In genomic region chr4:45471654-45472556, GRCm38 (mm10) we compare ENCODE assay signal across 9 mouse cellular contexts.
A peak's percentile ranks its signal among the peaks of the same experiment; 100 is the strongest.
DNase-seq lines count a peak whose midpoint lies in the region; ATAC-seq and TF ChIP-seq lines count a peak whose summit lies in the region.
"Had no signal": no experiment of that assay in that cellular context is flagged by ENCODE, and none has a peak within 500 bp of the region (broad histone marks: within the 10 kb centered on the region; RNA-seq: fewer than 3 reads in every experiment).

No protein-coding gene starts in this region.

- H3K27me3 ChIP-seq in heart, postnatal 0 days (ENCODE audit: control insufficient read depth, insufficient read depth, low read length) = no peaks in the 10 kb centered on the region
- no peaks in the 10 kb centered on the region for H3K27me3 ChIP-seq in midbrain, embryonic 13.5 days

- intact Hi-C loops in left cerebral cortex, postnatal 14 days (cut with DNase I) = no loop called here

- H3K36me3 ChIP-seq in heart, postnatal 0 days (replicated peaks; ENCODE audit: control insufficient read depth, insufficient read depth, low read length) = no peaks in the 10 kb centered on the region
- no peaks in the 10 kb centered on the region for H3K36me3 ChIP-seq in midbrain, embryonic 13.5 days

- no peaks in the 10 kb centered on the region for H3K9me3 ChIP-seq in heart, postnatal 0 days (replicated peaks; ENCODE audit: control insufficient read depth, low read length)
- no peaks in the 10 kb centered on the region for H3K9me3 ChIP-seq in midbrain, embryonic 13.5 days

- no peak overlapping the region for H3K4me3 ChIP-seq in brown adipose tissue, adult 24 weeks (ENCODE audit: insufficient read depth, low read depth, low read length)
- no peak overlapping the region for H3K4me3 ChIP-seq in heart, postnatal 0 days (ENCODE audit: low read depth, low read length)
- no peak overlapping the region for H3K4me3 ChIP-seq in midbrain, embryonic 13.5 days (replicated peaks)
- H3K4me3 ChIP-seq: erythroblast, embryonic 14.5 days had no signal

- peaks cover 26% of the 10 kb centered on the region for H3K4me1 ChIP-seq in brown adipose tissue, adult 24 weeks (ENCODE audit: control insufficient read depth, insufficient read depth, insufficient read length, low read length)
- peaks cover 79% of the 10 kb centered on the region for H3K4me1 ChIP-seq in heart, postnatal 0 days (ENCODE audit: control insufficient read depth, insufficient read depth)
- peaks cover 44% of the 10 kb centered on the region for H3K4me1 ChIP-seq in midbrain, embryonic 13.5 days (replicated peaks)

- peak; percentile 65 for DNase-seq in adrenal gland, adult 8-10 months
- no peak for DNase-seq in adrenal gland, postnatal 25 days
- peak; percentile 73 for DNase-seq in heart, postnatal 0 days (ENCODE audit: low spot score)
- DNase-seq in left cerebral cortex, postnatal 14 days (ENCODE audit: low spot score in 2 of 2) = peak; percentile 69 to 73
- no peak for DNase-seq in thymus, postnatal 36 days
- no peak for DNase-seq in cerebellum, adult 11 months

- ATAC-seq in heart, postnatal 0 days (ENCODE audit: insufficient read depth, low read depth) = peak; percentile 24; the same call in 1 of the 2 replicates
- ATAC-seq in midbrain, embryonic 13.5 days = no peak

- TF ChIP-seq EP300 in heart, postnatal 0 days (IDR thresholded peaks at IDR 0.05; ENCODE audit: low read depth) = no peak

- WGBS in heart, postnatal 0 days = 17% methylated on average over 11 of the region's 11 CpGs
- WGBS in midbrain, embryonic 13.5 days = 73% methylated on average over 11 of the region's 11 CpGs

- H3K4me2 ChIP-seq in heart, postnatal 0 days (ENCODE audit: low read depth, low read length) = no peak overlapping the region
- no peak overlapping the region for H3K4me2 ChIP-seq in midbrain, embryonic 13.5 days (replicated peaks)

- TF ChIP-seq CTCF in heart, postnatal 0 days (IDR thresholded peaks at IDR 0.05; ENCODE audit: low read depth) = no peak

- H3K9ac ChIP-seq in heart, postnatal 0 days (replicated peaks; ENCODE audit: low read depth, low read length) = no peak overlapping the region; the same call in 1 of the 2 replicates
- H3K9ac ChIP-seq in midbrain, embryonic 13.5 days (replicated peaks) = no peak overlapping the region

- peak overlapping the region; percentile 71 for H3K27ac ChIP-seq in brown adipose tissue, adult 24 weeks (replicated peaks; ENCODE audit: low read depth, low read length)
- H3K27ac ChIP-seq in heart, postnatal 0 days (ENCODE audit: low read depth) = peak overlapping the region; percentile 94
- H3K27ac ChIP-seq in midbrain, embryonic 13.5 days = peak overlapping the region; percentile 69; the same call in 1 of the 2 replicates

Comparison
In these comparisons a context has a peak if more than half of its experiments do, and no peak if none do; other contexts are left out.
1. DNase-seq: peak in adrenal gland, adult 8-10 months (single experiment), heart, postnatal 0 days (single experiment) and left cerebral cortex, postnatal 14 days (2 of 2); none in adrenal gland, postnatal 25 days (single experiment), thymus, postnatal 36 days (0 of 2) and cerebellum, adult 11 months (single experiment).
2. Peak in every context shown above with its lines, with median percentiles within 50 percentile points of each other: H3K27ac ChIP-seq.